Mouse (Mus musculus): ENCODE data around the gene Cacna1c. TPM values are rescaled to one million over a fixed set of nuclear protein-coding genes. Genes with fewer than 3 reads are reported as not detected.
"Not testable (repeated sequence)": the region's sequence is repeated elsewhere in the genome, so short reads cannot be mapped to it uniquely, and the experiment has no call there.

Cacna1c gene
- total RNA-seq, 2 experiments from 2014 or later, result 52.3 to 81.7 TPM

DNA sequence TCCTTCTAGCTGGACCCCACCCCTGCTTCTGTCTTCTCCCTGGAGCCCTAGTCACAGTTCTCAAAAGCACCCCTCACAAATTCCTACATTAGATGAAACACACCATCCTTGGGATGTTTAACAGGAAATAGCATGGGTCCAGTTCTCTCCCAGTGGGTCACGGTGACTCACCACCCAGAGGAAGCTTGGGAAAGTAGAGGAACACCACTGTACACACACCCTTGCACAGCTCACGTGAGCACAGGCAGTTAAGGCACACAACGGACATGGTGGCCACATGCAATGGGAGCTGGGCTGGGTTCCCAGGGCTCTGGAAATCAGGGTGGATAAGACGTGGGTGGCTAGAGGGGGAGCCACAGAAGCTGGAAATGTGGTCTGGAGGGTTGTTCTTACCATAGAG is 566.2 kb downstream of the Cacna1c start:
- intact Hi-C loops (cut with DNase I), result loop anchor here (10.0 kb wide), 1 partner anchor 745 kb away; no protein-coding TSS in a partner anchor
- no peak for DNase-seq (ENCODE audit: low spot score in 2 of 2)

DNA sequence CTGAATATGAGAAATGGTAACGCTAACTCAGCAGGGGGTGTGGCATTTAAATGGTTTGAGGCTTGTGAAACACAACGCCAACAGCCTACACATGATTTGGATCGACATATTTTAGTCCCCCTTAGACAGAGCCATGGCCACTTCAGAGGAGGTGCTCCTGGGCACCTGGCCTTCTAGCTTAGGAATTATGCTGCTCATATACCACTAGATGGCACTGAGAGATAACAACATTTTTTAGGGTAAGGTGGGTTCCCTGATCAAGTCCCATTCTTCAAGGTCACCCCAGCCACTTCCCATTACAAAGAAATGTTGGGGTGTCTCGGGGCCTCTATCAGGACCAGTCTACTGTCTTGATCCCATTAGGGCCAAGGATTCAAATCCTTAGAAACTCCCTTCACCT is 570.0 kb downstream of the Cacna1c start:
- intact Hi-C loops (cut with DNase I), result loop anchor here (5.0 kb wide), 2 partner anchors 481 to 591 kb away; no protein-coding TSS in a partner anchor
- DNase-seq (ENCODE audit: low spot score in 2 of 2), result no peak

GRCm38 (mm10) chr6:118623609-118624008 is 572.6 kb downstream of the Cacna1c start:
- intact Hi-C loops (cut with DNase I), result no loop called here
- no peak for DNase-seq (ENCODE audit: low spot score in 2 of 2)

DNA sequence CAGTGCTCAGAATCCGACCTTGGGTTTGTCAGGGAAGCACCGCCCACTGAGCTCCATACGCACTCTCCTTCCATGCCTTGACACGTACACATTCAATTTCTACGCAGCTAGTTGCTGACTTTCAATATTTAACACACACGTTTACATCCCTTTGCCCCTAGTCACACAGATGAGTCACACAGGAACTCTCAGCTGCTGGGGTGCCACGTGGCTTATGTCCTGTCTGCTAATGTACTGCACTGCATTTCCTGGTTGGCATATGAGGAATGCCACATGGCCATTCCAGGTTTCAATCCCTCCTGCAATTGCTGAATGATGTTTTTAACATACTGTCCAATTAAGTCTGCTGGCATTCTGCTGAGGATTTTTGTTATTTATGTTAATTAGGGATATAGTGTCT is 574.4 kb downstream of the Cacna1c start:
- DNase-seq (ENCODE audit: low spot score in 2 of 2), result no peak
- intact Hi-C loops (cut with DNase I), result no loop called here

GRCm38 (mm10) chr6:118621406-118621805 is 574.8 kb downstream of the Cacna1c start:
- intact Hi-C loops (cut with DNase I), result no loop called here
- DNase-seq (ENCODE audit: low spot score in 2 of 2), result no peak

DNA sequence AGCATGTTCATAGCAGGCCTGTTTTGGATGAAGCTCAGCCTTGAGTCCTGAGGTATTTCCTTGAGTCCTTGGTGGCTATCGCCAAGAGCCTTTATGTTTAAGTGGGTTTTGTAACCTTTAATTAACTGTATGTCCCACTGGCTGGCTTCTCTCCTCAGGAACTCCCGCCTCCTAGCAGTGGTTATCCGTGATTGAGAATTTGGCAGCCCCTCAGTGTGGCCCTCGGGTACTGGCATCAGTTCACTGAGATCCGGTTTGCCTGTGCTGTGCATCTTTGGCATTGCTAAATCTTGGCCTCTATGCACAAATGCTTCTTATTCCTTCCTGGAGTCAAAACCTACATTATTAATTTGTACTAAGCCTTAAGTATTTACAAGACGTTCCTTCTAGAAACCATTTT is 587.3 kb downstream of the Cacna1c start:
- no peak for DNase-seq (ENCODE audit: low spot score in 2 of 2)
- intact Hi-C loops (cut with DNase I), result no loop called here

DNA sequence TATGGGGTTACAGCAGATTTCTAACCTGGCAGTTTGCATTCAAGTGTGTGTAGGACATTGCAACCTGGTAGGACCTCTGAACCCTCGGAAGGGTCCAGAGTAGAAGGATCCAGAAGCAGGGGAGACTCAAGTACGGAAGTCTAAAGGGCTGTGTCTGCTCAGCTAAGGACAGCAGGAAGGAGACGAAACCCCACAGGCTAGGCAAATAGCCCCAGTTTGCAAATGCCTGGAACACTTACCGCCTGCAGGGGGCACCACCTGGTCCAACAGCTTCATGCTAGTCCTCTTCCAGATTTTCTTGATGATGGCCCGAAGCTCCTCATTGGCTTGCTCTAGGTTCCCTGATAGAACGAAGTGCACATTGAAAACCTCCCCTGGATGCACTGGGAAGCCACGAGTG is 590.2 kb downstream of the Cacna1c start:
- intact Hi-C loops (cut with DNase I), result no loop called here

GRCm38 (mm10) chr6:118603825-118604224 is 592.4 kb downstream of the Cacna1c start:
- no peak for DNase-seq (ENCODE audit: low spot score in 2 of 2)
- intact Hi-C loops (cut with DNase I), result no loop called here

More for the DNA sequence above, 590.2 kb downstream of the Cacna1c start:
- DNase-seq (ENCODE audit: low spot score in 2 of 2), result no peak

DNA sequence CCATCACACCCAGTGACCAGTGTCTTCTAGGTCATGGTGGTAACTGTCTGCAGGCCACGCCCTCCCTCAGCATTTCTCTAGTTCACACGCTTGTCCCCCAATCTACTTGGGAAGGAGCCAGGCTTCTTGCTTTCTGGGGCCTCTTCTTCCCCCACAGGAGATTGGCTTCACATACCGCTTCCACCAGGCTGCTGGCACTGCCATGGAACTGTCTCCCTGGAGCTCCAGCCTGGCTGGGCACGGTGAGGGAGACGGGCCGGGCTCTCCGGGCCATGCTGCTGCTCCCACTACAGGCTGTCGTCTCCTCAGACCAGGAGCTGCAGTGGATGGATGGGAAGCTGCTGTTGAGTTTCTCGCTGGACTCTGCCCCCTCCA is 600.5 kb downstream of the Cacna1c start:
- intact Hi-C loops (cut with DNase I), result no loop called here
- DNase-seq (ENCODE audit: low spot score in 2 of 2), result peak in 1 of 2 experiments; percentile 14

- peak; percentile 29 to 56 for DNase-seq (ENCODE audit: low spot score in 2 of 2)
- intact Hi-C loops (cut with DNase I), result no loop called here
Measured at GRCm38 (mm10) chr6:118594833-118595680, 601.2 kb downstream of the Cacna1c start.

DNA sequence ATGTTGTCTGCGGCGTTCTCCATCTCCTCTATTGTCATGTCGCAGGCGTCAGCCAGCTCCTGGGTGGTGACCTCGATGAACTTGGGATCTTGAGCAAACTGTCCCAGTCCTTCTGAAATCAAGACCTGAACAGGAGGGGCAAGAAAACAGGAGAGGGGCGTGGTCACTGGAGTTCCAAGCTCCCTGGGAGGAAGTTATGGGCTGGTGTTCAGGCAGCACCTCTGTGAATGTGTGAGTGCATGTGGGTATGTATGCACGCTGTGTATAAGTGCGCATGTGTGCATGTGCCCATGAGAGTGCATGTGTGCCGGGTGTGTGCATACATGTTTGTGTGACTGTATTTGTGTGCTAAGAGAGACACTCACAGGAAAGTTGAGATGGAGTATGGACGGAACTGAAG is 602.1 kb downstream of the Cacna1c start:
- no peak for DNase-seq (ENCODE audit: low spot score in 2 of 2)

GRCm38 (mm10) chr6:118593377-118594061 is 602.7 kb downstream of the Cacna1c start:
- no peak for DNase-seq (ENCODE audit: low spot score in 2 of 2)
- intact Hi-C loops (cut with DNase I), result no loop called here

More for the DNA sequence above, 602.1 kb downstream of the Cacna1c start:
- intact Hi-C loops (cut with DNase I), result no loop called here

DNA sequence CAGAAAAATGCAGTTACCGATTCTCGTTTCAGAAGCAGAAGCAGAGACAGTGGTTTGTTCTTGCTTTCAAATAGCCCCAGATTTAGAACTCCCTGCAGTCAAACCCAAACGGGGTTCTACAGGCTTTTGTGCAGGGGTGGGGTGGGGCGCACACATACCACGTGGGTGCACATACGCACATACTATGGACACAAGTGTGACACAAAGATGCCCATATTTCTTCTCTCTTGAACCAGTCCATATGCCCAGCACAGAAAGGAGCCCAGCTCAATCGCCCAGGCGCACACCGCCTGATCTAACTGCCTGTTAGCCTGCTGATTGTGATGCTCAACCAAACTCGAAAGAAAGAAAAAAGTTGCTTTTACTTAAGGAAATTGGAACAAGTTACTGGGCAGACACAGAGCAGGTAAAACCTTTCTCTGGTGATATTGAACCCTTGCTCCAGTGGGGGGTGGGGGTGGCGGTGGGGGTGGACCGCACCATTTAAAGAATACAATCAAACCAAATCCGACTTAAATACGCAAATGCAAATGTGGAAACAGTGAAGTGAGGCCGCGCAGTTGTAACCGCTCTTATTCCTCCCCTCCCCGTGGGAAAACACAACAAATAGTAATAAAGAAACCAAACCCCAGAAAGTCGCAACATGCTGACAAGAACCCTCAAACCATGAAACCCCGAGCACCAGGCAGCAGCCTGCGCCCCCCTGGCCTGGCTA is 603.4 kb downstream of the Cacna1c start:
- DNase-seq (ENCODE audit: low spot score in 2 of 2), result no peak
- intact Hi-C loops (cut with DNase I), result no loop called here

DNA sequence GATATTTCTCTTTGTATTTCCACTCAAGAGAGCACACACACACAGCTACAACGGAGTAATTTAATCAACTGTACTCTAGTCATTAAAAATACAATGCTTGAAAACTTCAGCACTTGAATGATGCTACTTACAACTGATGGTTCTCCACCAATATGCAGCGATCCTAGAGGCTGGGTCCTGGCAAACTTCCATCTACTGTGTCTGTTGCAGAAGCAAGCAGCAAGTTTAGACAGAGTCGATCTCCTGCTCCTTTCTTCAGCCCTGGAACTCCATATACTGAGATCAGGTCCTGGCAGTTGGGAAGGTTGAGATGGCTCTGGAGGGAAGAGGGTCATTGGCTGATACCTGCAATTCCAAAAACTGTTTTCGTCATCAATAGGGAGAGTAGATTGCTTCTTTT is 617.5 kb downstream of the Cacna1c start:
- DNase-seq (ENCODE audit: low spot score in 2 of 2); intact Hi-C loops (cut with DNase I): not testable (repeated sequence)

- no peak for DNase-seq (ENCODE audit: low spot score in 2 of 2)
- intact Hi-C loops (cut with DNase I), result no loop called here
Measured at GRCm38 (mm10) chr6:118574351-118574750, 621.9 kb downstream of the Cacna1c start.

DNA sequence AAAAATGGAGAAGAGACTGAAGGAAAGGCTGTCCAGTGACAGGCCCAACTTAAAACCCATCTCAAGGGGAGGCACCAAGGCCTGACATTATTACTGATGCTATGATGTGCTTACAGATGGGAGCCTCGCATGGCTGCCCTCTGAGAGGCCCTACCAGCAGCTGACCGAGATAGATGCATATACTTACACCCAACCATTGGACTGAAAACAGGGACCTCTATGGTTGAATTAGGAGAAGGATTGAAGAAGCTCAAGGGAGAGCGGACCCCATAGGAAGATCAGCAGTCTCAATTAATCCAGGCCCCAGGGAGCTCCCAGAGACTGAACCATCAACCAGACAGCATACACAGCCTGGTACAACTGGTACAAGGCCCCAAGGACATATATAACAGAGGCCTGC is 628.4 kb downstream of the Cacna1c start:
- intact Hi-C loops (cut with DNase I), result no loop called here
- no peak for DNase-seq (ENCODE audit: low spot score in 2 of 2)

DNA sequence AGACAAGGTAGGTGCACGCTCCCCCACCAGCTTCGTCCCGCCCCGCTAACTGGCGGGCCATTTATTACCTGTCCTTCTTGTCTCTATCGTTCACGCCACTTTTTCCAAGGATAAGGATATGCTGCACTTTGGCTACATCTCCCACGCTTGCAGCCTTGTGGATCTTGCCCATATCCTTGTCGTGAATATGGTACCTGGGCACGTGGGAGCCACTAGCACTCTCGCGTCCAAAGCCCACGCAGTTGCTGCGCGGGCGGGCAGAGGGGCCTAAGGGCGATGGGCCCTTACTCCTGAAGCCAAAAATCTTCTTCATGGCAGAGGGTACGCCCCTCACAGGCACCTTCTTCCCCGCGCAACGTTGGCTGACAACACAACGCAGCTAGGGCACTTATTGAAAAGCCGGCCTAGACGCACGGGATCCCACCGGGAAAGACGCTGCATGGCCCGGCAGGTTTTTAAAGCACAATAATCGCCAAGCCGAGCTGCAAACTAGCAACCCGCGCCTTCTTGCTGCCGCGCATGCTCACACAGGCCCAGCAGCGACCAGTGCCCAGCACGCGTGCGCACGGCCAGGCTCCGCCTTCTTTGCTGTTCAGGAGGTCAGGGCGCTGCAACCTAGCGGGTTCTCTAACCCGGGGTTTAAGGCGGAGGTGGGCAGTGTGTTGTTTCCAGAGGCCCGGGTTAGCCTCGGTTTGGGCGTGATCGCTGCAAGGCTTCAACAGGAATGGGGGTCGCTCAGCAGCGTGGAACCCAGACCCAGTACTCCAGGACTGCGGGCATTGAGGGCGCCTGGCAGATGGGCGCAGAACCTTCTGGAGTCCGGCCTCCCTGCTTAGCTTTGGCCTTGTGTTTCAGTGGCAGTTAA is 634.2 kb downstream of the Cacna1c start, which contains the start of gene Ankrd26:
Ankrd26 (minus strand) TSS at position 482 of the 865 bp plus-strand sequence.
- peak; percentile 91 to 93 for DNase-seq (ENCODE audit: low spot score in 2 of 2)
- intact Hi-C loops (cut with DNase I), result no loop called here

- DNase-seq (ENCODE audit: low spot score in 2 of 2), result no peak
- intact Hi-C loops (cut with DNase I), result no loop called here
Measured at GRCm38 (mm10) chr6:118561225-118561624, 635.0 kb downstream of the Cacna1c start.

DNA sequence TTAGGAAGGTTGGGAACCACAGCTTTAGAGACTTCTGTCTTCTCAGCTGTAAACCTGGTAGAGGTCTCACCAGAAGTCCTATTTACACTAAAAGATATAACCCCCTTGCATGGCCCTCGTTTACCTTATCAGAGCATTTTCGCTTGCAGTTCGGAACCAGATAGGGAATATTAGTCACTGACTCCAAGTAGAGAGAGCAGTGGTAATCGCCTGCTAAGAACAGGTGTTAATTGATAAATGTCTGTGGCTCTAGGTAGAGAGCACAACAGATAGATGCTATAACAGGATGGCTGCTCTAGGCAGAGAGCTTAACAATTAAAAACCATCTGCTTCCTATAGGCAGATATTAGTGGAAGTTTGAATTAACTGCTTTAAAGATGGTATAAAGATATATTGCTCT is 657.6 kb downstream of the Cacna1c start:
- intact Hi-C loops (cut with DNase I), result no loop called here
- no peak for DNase-seq (ENCODE audit: low spot score in 2 of 2)
